Mouse (Mus musculus): Measurements from ENCODE around the gene Ptma. TPM values are rescaled to one million over a fixed set of nuclear protein-coding genes. Genes with fewer than 3 reads are reported as not detected.
"Not testable (repeated sequence)": the region's sequence is repeated elsewhere in the genome, so short reads cannot be mapped to it uniquely, and the experiment has no call there.

Ptma gene
- total RNA-seq, 4 experiments from 2014 or later = 448 to 514 (median 510) TPM

GRCm38 (mm10) chr1:86497361-86497760 lies 29.2 kb upstream of the Ptma start:
- DNase-seq = no peak

DNA sequence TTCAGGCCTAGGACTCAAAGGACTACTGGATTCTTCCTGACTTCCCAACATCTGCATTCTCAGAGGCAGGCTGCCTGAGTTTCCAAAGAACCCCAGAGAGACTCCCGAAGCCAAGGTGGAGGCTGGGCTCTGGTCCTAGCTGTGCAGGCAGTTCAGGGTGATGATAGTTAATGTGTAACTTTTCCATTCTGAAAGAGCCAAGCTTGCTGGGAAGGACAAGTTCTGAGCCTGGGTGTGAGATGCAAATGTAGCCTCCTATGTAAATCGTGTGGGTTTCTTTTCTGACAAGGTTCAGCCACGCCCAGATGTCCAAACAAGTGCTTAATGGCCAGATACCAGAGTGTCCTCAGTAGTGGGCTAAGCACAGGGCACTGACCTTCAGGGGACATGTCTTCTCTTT lies 28.5 kb upstream of the Ptma start:
- no peak for DNase-seq

- DNase-seq = no peak
These were observed 27.9 kb upstream of the Ptma start for GRCm38 (mm10) chr1:86498611-86499010.

- no peak for DNase-seq
These were observed 26.6 kb upstream of the Ptma start for GRCm38 (mm10) chr1:86499903-86500302.

DNA sequence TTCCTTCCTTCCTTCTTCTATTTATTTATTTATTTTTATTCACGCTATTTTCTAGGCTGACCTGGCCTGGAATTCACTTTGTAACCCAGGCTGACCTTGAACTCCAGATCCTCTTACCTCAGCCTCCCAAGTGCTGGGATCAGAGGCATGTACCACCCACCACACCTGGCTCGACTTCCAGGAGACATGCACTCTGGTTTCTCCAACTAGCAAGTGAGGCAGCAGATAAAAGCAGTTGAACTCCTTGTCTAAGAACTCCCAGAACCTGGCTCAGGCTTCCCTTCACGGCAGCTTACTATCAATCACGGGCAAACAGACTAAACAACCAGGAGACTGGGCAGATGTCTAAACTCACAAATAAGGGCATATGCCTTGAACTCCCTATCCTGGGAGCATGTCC lies 25.8 kb upstream of the Ptma start:
- DNase-seq = no peak

- DNase-seq = no peak
These were observed 25.4 kb upstream of the Ptma start for GRCm38 (mm10) chr1:86501114-86501532.

- peak; percentile 87 for DNase-seq
These were observed 25.0 kb upstream of the Ptma start for GRCm38 (mm10) chr1:86501559-86501958.

DNA sequence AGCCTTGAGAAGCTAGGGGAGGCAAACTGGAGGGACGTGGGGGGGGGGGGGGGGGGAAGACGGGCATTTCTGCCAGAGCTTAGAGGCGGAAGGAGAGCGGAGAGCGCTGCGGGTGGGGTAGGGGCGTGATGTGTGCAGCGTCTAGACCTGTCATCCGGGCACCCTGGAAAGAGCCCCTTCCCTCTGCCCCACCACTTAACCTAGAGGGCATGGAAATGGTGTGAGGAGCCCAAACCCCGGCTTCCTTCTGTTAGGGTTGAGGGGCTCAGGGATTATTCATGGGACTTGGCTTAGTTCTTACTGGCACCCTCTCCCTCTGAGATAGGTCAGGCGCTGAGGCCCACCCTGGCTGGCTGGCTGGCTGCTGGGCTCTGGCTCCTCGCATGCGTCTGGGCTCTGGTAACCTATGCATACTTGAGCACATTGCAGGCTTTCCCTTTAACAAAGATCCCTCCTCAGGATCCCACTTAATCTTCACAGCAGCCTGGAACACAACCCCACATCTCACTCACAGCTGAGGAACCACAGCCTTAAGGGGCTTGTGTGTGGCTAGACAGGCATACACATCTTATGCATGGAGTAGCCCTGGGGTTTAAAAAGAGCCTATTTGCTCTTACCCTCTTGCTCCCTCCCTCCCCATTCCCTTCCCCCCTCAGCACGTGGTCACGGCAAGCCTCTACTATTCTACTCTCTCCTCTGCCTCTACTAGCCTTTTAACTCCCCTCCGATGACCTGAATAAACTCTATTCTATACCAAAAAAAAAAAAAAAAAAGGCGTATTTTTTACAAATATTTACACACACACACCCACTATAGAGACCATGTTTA lies 24.1 kb upstream of the Ptma start:
- DNase-seq = no peak

- no peak for DNase-seq
These were observed 23.3 kb upstream of the Ptma start for GRCm38 (mm10) chr1:86503165-86503747.

DNA sequence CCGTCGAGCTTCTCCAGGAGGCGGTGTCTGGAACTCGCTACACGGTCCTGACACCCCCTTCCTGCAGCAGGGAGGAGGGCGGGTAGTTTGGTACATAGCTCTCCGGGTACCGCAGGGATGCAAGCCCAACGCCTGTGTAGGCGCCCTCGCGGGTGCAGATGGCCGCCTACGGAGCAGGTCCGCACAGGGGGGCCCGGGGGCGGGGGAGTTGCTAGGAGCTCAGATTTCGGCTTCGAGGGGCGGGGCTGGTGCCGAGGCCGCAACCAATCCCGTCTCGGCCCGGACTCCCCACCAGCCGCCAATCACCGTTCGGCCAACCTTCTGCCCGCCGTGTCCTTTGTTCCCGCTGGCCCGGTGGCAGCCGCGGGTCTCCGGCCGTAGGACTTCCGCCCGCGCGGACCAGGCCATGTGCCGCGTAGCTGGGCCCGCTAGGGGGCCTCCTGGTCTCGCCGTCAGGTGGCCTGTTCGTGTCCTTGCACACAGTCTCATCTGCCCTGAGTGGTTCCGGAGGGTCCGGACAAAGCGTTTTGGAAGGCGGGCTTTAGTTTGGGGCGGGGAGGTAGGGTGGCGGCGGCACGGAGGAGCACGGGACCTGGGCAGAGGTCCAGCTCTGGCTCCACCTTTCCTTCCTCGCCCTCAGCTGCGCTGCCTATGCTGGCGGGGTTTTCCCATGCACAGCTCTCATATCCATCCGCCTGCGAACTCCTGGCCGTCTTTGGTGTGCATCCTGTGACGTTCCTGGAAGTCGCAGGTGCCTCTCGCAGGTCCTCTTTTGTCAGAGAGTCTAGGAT lies 22.4 kb upstream of the Ptma start:
- peak; percentile 95 for DNase-seq

- no peak for DNase-seq
These were observed 21.7 kb upstream of the Ptma start for GRCm38 (mm10) chr1:86504697-86505421.

GRCm38 (mm10) chr1:86505461-86505860 lies 21.1 kb upstream of the Ptma start:
- no peak for DNase-seq

- DNase-seq = no peak
These were observed 20.1 kb upstream of the Ptma start for GRCm38 (mm10) chr1:86506420-86506819.

DNA sequence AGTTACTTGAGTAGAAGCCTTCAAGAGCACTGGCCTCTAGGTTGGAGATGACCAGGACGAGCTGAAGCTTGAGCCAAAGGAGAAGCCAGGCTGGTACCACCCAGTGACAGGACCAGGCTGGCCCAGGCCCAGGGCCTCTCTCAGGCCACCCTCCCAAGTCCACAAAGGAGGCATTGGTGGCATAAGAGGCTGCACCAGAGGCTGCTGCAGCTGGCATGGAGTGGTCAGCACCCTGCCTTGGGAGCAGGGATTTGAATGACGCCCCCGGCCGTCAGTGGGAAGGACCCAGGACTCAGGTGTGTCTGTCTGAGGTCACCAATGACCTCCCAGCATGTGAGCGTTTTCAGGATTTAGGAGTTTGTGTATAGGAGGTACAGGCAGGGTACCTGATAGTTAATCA lies 18.7 kb upstream of the Ptma start:
- DNase-seq = no peak

GRCm38 (mm10) chr1:86509410-86509809 lies 17.1 kb upstream of the Ptma start:
- DNase-seq = peak; percentile 77

DNA sequence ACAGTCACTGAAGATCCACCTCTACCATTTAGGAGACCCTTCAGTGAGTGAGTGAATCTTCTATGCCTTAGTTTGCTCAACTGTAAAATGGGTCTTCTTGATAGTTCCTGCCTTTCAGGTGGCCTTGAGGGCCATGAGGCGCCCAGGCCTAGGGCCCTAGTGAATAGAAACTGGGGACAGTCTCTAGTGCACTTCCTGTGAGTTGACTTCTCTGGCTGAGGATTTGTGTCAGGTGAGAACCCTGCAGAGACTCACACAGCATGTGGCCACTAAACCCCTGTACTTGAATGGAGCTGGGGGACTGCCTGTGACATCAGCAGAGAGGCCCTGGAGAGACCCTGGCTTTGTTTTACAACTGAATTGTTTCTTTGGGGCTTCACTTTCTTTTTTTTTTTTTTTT lies 16.3 kb upstream of the Ptma start:
- DNase-seq = no peak

GRCm38 (mm10) chr1:86510676-86511441 lies 15.7 kb upstream of the Ptma start:
- no peak for DNase-seq

DNA sequence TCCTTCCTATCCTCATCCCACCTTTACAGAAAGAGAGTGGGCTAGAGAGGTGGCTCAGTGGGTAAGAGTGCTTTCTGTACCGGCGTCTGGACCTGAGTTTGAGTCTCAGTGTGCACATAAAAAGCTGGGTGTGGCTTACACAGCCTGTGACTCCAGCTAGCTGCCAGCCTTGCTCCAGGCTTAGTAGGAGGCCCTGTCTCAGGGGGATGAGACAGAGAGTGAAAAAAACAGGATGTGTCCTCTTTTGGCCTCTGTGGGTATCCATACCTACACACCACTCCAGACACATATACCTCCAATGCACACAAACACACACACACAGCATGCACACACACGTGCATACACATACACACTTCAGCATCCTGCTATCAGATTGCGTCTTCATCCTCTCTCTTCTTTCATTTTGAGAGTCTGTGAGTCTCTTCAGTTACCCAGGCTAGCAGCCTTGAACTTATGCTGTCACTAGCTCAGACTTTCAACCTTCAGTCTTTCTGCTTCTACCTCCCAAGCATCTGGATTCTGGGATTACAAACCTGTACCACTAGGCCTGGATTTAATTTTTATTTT lies 14.3 kb upstream of the Ptma start:
- no peak for DNase-seq

DNA sequence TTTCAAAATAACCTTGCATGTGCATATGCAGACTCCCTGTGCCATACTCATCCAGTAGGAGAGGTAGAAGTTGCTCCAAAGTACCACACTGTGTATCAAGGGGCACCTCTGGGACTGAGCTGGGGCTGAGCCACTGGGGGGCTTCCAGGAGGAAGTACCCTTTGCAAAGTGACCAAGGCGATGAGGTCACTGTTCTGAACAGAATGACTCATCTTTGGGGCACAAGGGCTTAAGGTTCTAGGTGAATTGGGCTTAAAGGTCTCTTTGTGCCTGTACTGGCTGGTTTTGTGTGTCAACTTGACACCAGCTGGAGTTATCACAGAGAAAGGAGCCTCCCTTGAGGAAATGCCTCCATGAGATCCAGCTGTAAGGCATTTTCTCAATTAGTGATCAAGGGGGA lies 13.5 kb upstream of the Ptma start:
- DNase-seq = not testable (repeated sequence)

DNA sequence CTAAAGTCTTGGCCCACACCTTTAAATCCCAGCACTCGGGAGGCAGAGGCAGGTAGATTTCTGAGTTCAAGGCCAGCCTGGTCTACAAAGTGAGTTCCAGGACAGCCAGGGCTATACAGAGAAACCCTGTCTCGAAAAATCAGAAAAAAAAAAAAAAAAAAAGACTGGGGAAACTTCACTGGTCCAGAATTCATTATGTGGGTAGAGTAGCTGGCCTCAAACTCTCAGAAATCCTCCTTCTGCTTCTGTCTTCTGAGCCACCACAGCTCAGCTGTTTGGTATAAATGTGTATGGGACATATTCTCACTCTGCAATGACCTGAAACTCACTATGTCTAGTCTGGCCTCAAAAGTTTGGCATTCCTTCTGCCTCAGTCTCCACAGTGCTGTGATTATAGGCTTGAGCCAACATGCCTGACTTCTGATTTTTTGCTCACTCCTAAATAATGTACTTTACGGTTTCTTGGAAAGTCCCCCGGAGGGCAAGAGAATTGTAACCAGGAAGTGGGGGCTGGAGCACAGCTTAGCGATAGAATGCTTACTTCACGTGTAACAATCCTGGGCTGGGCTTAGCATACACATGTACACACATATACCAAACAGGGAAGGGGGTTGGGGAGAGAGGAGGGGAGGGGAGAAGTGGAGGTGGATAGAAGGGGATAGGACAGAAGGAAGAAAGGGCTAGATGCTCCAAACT lies 10.7 kb upstream of the Ptma start:
- no peak for DNase-seq

DNA sequence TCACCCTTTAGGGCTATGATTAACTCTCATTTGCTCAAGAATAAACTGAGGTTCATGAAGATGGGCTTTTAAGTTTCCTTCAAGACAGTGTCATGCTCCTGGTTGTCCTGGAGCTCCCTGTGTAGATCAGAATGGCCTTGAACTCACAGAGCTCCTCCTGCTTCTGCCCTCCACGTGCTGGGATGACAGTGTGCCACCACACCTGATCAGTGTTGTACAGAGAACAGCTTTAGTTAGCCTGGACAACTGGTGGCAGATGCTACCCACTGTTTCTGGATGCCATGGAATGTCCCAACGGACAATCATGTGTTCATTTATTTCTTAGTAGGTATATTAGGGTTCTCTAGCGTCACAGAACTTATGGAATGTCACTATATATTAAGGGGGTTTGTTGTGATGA lies 9.4 kb upstream of the Ptma start:
- DNase-seq = no peak

All from adrenal gland, adult 8-10 months (tissue).